Mouse (Mus musculus) intestine, embryonic 14.5 days (tissue): ENCODE measurements around the gene Plekha6. TPM values are rescaled to one million over a fixed set of nuclear protein-coding genes. Genes with fewer than 3 reads are reported as not detected.

Source experiments
- ATAC-seq: fragments of 200-750 bp; cut with Nextera tagmentation; replicated peaks from 2 replicates; pipeline ENCODE4 v1.8.0; 2017; ENCODE audit warnings: low read depth, moderate number of reproducible peaks, moderate TSS enrichment, moderate library complexity; ENCODE audit not compliant: low FRiP score, low TSS enrichment
- DNase-seq: peaks from one replicate; pipeline ENCODE4 v3.0.0-alpha.2; 2018; ENCODE audit warnings: low spot score
- H3K27ac ChIP-seq: fragments of 300-500 bp; sonication (generic); 2 replicates; pipeline ENCODE4 v1.5.1; 2014; ENCODE audit warnings: low read depth, mild to moderate bottlenecking, control low read depth
- H3K27me3 ChIP-seq: fragments of 300-500 bp; sonication (generic); replicated peaks from 2 replicates; pipeline ENCODE4 v1.6.1; 2014; ENCODE audit warnings: low read length, control low read depth; ENCODE audit not compliant: control insufficient read depth, insufficient read depth
- H3K36me3 ChIP-seq: fragments of 300-500 bp; sonication (generic); 2 replicates; pipeline ENCODE4 v1.6.1; 2014; ENCODE audit warnings: low read length, control low read depth; ENCODE audit not compliant: control insufficient read depth, insufficient read depth
- H3K4me1 ChIP-seq: fragments of 300-500 bp; sonication (generic); replicated peaks from 2 replicates; pipeline ENCODE4 v1.6.1; 2014; ENCODE audit warnings: low read length, control low read depth, mixed read lengths; ENCODE audit not compliant: control insufficient read depth, insufficient read depth
- H3K4me2 ChIP-seq: fragments of 300-500 bp; sonication (generic); 2 replicates; pipeline ENCODE4 v1.6.1; 2014; ENCODE audit warnings: low read length
- H3K4me3 ChIP-seq: fragments of 300-500 bp; sonication (generic); 2 replicates; pipeline ENCODE4 v1.5.1; 2014; ENCODE audit warnings: low read depth, low read length, control low read depth, mixed read lengths
- H3K9ac ChIP-seq: fragments of 300-500 bp; sonication (generic); 2 replicates; pipeline ENCODE4 v1.6.1; 2014; ENCODE audit warnings: mild to moderate bottlenecking, low read length
- H3K9me3 ChIP-seq: fragments of 300-500 bp; sonication (generic); 2 replicates; pipeline ENCODE4 v1.6.1; 2016; ENCODE audit warnings: low read length, control low read depth; ENCODE audit not compliant: control insufficient read depth
- WGBS: fragments of 180-500 bp; shearing (Covaris S2); extraction: QIAGEN DNeasy Blood & Tissue Kit; methylation state at CpG from one replicate; pipeline ENCODE4 v1.1.7; 2014; 5-methylcytosine and 5-hydroxymethylcytosine counted together
- polyA plus RNA-seq: library from polyadenylated mRNA; unstranded; fragments of >200 nt; fragmentation: Nextera tagmentation; extraction: Ambion mirVana; gene quantifications from 2 replicates; pipeline ENCODE4 v1.2.1, GENCODE M21; 2014

Gene Plekha6
- polyA plus RNA-seq, 1 experiment from 2014 or later: 15.9 TPM

- no peak overlapping the region for H3K9ac ChIP-seq
- H3K27ac ChIP-seq: no peak overlapping the region
- ATAC-seq (peak; percentile 85), DNase-seq (no peak)
- no peak overlapping the region for H3K4me2 ChIP-seq
- 26% methylated on average over 11 of the region's 11 CpGs for WGBS
- no peaks in the 10 kb centered on the region for H3K27me3 ChIP-seq
- no peaks in the 10 kb centered on the region for H3K9me3 ChIP-seq
- peaks cover 15% of the 10 kb centered on the region for H3K4me1 ChIP-seq
- peaks cover 34% of the 10 kb centered on the region for H3K36me3 ChIP-seq
- no peak overlapping the region for H3K4me3 ChIP-seq
Measured at GRCm38 (mm10) chr1:133265114-133265766, 101.2 kb downstream of the Plekha6 start.

DNA sequence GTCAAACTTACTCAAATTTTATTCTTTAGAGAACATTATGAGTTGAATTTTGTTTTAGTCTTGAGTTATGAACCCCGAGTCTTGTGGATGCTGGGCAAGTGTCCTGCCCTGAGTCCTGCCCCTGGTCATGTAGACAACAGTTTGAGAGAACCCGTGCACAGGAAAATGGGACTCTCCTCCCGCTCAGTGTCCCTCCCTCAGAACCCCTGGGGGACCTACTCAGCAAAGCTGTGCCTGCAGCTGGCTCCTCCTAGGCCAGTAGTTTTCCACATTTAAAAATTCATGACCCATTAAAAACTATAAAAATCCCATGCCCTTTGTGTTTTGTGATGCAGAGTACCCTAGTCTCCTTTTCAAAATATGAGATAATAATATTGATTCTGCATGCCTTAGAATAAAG, 103.1 kb downstream of the Plekha6 start:
- 81% methylated on average over 3 of the region's 3 CpGs for WGBS
- no peak overlapping the region for H3K27ac ChIP-seq

DNA sequence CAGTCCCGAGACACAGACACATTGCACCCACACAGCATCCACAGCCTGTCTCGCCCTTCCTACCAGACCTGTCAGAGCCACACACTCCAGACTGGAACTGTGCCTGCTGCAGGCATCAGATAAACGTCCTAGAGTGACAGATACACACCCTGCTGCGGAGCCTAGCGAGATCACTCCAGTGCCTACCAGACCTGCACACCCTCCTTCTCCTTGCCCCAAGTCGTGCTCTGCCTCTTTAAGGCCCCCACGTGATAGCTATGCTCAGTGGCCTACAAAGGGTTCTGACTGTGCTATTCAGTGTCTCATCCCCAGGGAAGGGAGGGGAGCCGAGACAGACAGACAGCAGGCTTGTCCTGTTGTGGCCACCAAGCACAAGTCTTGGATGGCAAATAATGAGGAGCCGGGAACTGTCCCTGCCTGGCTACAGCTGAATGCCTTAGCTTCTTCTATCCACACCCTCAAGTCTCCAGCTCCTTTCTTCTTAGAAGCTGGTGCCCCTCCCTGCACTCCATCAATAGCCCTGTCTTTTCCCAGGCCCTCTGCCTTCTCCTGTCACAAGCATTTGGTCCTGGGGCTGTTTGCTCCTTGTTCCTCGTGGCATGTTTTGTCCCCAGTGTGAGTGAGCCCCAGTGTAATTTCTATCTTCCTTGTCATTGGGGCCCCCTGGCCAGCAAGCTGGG, 103.9 kb downstream of the Plekha6 start:
- peaks cover 15% of the 10 kb centered on the region for H3K4me1 ChIP-seq
- H3K27ac ChIP-seq: no peak overlapping the region
- no peaks in the 10 kb centered on the region for H3K9me3 ChIP-seq
- no peaks in the 10 kb centered on the region for H3K27me3 ChIP-seq
- DNase-seq: no peak
- peaks cover 38% of the 10 kb centered on the region for H3K36me3 ChIP-seq
- H3K4me2 ChIP-seq: no peak overlapping the region
- H3K4me3 ChIP-seq: no peak overlapping the region
- no peak for ATAC-seq
- WGBS: 33% methylated on average over 10 of the region's 10 CpGs
- no peak overlapping the region for H3K9ac ChIP-seq

More for the DNA sequence above, 103.1 kb downstream of the Plekha6 start:
- no peak for ATAC-seq
- no peak overlapping the region for H3K4me2 ChIP-seq
- H3K27me3 ChIP-seq: no peaks in the 10 kb centered on the region
- DNase-seq: no peak
- H3K36me3 ChIP-seq: peaks cover 40% of the 10 kb centered on the region
- H3K4me1 ChIP-seq: peaks cover 15% of the 10 kb centered on the region
- no peak overlapping the region for H3K9ac ChIP-seq
- H3K4me3 ChIP-seq: no peak overlapping the region
- H3K9me3 ChIP-seq: no peaks in the 10 kb centered on the region

DNA sequence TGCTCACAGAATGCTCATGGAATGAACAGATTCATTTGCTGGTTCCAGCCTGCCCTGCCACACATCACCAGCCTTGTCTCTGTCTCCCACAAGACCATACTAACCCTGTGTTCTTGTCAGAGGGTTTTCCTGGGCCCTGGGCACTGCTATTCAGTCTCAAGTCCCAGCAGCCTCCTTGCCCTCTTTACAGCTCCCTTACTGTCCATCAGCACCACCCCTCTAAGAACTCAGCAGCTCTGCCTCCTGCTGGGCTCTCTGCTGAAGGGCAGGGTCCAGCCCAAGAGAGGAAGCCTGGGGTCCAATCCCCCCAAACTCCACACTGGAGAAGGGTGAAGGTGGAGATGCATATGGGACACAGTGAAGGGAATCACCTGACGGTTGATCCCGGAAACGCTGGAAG, 104.5 kb downstream of the Plekha6 start:
- WGBS: 78% methylated on average over 3 of the region's 3 CpGs
- Histone ChIP-seq H3K27me3 (no peaks in the 10 kb centered on the region), H3K27ac (no peak overlapping the region), H3K4me3 (no peak overlapping the region), H3K4me2 (no peak overlapping the region), H3K9ac (no peak overlapping the region), H3K9me3 (no peaks in the 10 kb centered on the region), H3K36me3 (peaks cover 41% of the 10 kb centered on the region), H3K4me1 (peaks cover 15% of the 10 kb centered on the region)
- ATAC-seq: no peak
- no peak for DNase-seq

- ATAC-seq (no peak), DNase-seq (no peak)
- Histone ChIP-seq H3K9me3 (no peaks in the 10 kb centered on the region), H3K4me2 (no peak overlapping the region), H3K4me3 (no peak overlapping the region), H3K27me3 (no peaks in the 10 kb centered on the region), H3K27ac (no peak overlapping the region), H3K9ac (no peak overlapping the region), H3K36me3 (peaks cover 44% of the 10 kb centered on the region), H3K4me1 (peaks cover 5% of the 10 kb centered on the region)
- WGBS: 39% methylated on average over 6 of the region's 6 CpGs
Measured at GRCm38 (mm10) chr1:133270336-133270735, 106.3 kb downstream of the Plekha6 start.

- Histone ChIP-seq H3K4me1 (no peaks in the 10 kb centered on the region), H3K27ac (no peak overlapping the region), H3K9ac (no peak overlapping the region), H3K4me3 (no peak overlapping the region), H3K27me3 (no peaks in the 10 kb centered on the region), H3K36me3 (peaks cover 34% of the 10 kb centered on the region; the same call in 1 of the 2 replicates), H3K4me2 (no peak overlapping the region), H3K9me3 (no peaks in the 10 kb centered on the region)
- DNase-seq (no peak), ATAC-seq (no peak)
- 91% methylated on average over 19 of the region's 19 CpGs for WGBS
Measured at GRCm38 (mm10) chr1:133274163-133274562, 110.2 kb downstream of the Plekha6 start.

GRCm38 (mm10) chr1:133276983-133277382, 113.0 kb downstream of the Plekha6 start:
- Histone ChIP-seq H3K4me1 (peaks cover 6% of the 10 kb centered on the region; the same call in 1 of the 2 replicates), H3K9me3 (no peaks in the 10 kb centered on the region), H3K9ac (no peak overlapping the region), H3K27me3 (no peaks in the 10 kb centered on the region), H3K4me2 (no peak overlapping the region), H3K4me3 (no peak overlapping the region), H3K27ac (no peak overlapping the region), H3K36me3 (peaks cover 24% of the 10 kb centered on the region; the same call in 1 of the 2 replicates)
- DNase-seq (no peak), ATAC-seq (no peak)
- 66% methylated on average over 5 of the region's 5 CpGs for whole genome bisulfite sequencing

DNA sequence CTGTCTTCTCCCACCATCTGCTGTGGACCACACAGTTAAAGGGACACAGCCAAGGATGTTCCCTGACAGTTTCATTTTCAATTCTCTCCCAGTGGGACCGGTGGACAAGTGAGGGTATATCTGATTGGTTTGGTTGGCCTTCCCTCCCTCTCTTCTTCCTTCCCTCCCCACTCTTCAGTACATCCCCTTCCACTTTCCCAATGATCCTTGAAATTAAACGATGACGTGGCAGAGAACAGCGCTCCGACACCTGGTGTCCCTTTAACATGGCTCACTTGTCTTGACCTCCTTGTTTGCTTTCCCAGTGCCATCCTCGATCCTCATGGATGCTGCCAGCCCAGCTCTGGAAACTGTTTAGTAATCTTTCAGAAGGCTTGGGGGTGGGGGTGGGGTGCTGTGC, 114.5 kb downstream of the Plekha6 start:
- 78% methylated on average over 6 of the region's 6 CpGs for WGBS
- H3K9me3 ChIP-seq: no peaks in the 10 kb centered on the region
- peaks cover 6% of the 10 kb centered on the region; the same call in 1 of the 2 replicates for H3K4me1 ChIP-seq
- H3K4me3 ChIP-seq: no peak overlapping the region
- ATAC-seq (no peak), DNase-seq (no peak)
- no peak overlapping the region for H3K9ac ChIP-seq
- H3K4me2 ChIP-seq: no peak overlapping the region
- peaks cover 10% of the 10 kb centered on the region; the same call in 1 of the 2 replicates for H3K36me3 ChIP-seq
- H3K27me3 ChIP-seq: no peaks in the 10 kb centered on the region
- H3K27ac ChIP-seq: no peak overlapping the region
